Mouse (Mus musculus): ENCODE measurements around the gene Insig1. TPM values are rescaled to one million over a fixed set of nuclear protein-coding genes. Genes with fewer than 3 reads are reported as not detected.
A peak's percentile ranks its signal among the peaks of the same experiment; 100 is the strongest.

The Insig1 gene
- polyA plus RNA-seq, 1 experiment from 2014 or later = 117 TPM

DNA sequence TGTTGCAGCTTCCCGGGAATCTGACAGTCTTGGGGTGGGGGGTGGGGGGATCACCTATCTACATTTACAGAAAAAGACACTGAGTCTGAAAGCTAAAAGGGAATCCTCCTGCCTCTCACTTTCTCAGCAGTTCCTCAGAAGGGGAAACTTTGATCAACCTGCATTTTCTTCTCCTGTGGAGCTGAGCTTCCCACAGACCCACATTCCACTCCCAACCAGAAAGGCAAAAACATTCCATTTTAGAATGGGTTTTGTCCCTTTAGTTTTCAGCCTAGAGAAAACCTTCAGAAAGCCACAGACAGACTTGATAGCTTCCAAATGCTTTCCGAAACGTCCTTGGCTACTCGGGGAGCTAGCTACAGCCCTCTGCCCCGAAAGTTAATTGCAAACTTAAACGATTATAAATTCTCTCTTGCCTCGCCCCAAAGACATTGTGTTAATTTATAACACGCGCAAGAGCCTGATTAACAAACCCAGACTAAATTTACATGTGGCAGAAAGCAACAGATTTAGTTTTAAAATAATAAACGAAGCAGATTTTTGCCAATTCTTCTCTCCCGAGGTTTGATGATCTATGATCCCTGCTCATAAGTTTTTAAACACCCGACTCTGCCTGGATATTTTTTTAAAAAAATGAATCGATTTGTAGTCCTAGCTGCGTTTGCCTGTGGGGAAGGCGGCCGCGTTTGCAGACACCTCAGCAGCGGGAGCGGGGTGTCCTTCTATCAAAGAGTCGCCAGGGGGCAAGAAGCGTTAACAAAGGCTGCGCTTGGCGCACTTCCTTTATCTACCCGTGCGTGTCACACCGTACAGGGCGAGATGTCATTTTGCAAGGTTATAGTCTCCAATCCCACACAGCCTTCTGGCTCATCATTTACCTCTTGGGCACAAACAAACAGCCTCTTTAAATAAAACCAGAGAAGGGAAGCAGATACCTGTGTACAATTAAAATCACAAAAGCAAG, 51.6 kb downstream of the Insig1 start:
- H3K4me1 ChIP-seq = no peaks in the 10 kb centered on the region
- H3K9me3 ChIP-seq = no peaks in the 10 kb centered on the region
- no peak overlapping the region for H3K27ac ChIP-seq
- no peak overlapping the region for H3K4me2 ChIP-seq
- peaks cover 89% of the 10 kb centered on the region for H3K27me3 ChIP-seq (replicated peaks)
- ATAC-seq (ENCODE audit: insufficient read depth, low FRiP score, low read depth) = 0 out of 2 replicates have a peak, but pooled peaks have one; percentile 60
- H3K9ac ChIP-seq = no peak overlapping the region
- 1% methylated on average over 27 of the region's 27 CpGs for WGBS
- H3K36me3 ChIP-seq = no peaks in the 10 kb centered on the region
- no peak overlapping the region for H3K4me3 ChIP-seq (replicated peaks)

DNA sequence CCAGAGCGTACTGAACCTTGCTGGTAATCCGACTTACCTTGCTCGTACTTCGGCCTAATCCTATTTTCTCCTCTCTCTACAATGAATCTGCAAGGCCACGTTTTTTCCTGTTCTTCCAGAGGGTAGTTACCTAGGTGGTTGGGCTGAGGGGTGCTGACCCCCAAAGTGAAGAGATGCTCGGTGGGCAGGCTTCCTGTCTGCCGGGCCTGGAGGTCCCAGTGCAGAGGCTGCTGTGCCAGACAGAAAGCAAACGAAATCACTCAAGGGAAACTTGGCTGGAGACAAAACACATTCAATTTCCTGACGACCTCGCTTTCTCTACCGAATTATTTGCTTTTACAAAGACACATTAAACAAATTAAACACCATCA, 52.3 kb downstream of the Insig1 start:
- peaks cover 88% of the 10 kb centered on the region for H3K27me3 ChIP-seq (replicated peaks)
- H3K4me3 ChIP-seq (replicated peaks) = no peak overlapping the region
- no peak overlapping the region for H3K4me2 ChIP-seq

DNA sequence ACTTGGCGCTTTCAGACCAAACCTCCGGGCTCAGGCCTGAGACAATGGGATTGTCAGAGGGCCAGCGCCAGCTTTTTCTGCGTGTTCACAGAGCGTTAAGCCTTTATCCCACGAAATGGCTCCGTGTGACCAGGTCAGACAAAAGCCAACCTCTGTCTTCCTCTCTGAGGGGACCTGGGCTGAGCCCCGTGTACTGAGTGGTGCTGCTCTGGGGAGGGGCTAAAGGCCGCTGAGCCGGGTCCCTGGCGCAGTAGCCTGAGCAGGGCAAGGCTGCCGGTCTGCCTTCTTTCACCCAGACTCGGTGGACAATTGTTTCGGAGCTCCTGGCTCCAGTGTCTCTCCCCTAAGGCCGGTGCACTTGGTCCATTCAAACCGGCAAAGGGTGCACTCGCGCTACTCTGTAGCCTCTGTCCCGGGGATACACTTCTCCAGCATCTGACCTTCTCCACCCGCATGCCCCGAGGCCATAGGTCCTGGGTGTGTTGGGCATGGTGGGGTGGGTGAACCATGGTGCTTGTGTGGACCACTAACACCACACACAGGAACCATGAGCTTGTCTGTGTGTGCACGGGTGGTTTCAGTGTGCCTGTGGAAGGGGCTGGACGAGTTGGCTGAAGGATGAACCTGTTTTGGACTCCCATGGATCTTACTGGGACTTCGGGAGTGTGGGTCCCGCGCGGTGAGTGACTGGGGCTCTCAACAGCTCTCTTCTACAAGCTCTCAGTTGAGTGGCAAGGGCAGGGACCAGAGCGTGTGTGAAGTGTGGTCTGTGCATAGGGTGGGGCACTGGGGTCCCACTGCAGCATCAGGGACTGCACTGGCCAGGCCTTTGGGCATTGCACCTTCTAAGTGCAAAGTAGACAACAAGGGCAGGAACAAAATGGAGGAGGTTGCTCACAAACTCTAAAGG, 53.4 kb downstream of the Insig1 start:
- H3K36me3 ChIP-seq = no peaks in the 10 kb centered on the region
- no peaks in the 10 kb centered on the region for H3K4me1 ChIP-seq
- no peak overlapping the region for H3K4me2 ChIP-seq
- no peak overlapping the region for H3K4me3 ChIP-seq (replicated peaks)
- ATAC-seq (ENCODE audit: insufficient read depth, low FRiP score, low read depth) = no peak
- 3% methylated on average over 28 of the region's 28 CpGs for WGBS
- H3K27me3 ChIP-seq (replicated peaks) = peaks cover 87% of the 10 kb centered on the region
- no peak overlapping the region for H3K9ac ChIP-seq
- H3K27ac ChIP-seq = no peak overlapping the region
- H3K9me3 ChIP-seq = no peaks in the 10 kb centered on the region

More for the DNA sequence above, 52.3 kb downstream of the Insig1 start:
- 1% methylated on average over 11 of the region's 11 CpGs for WGBS
- Histone ChIP-seq H3K36me3 (no peaks in the 10 kb centered on the region), H3K4me1 (no peaks in the 10 kb centered on the region), H3K9me3 (no peaks in the 10 kb centered on the region), H3K9ac (no peak overlapping the region), H3K27ac (no peak overlapping the region)
- no peak for ATAC-seq (ENCODE audit: insufficient read depth, low FRiP score, low read depth)

Other genes with a start within 250 kb of the Insig1 start
- gene Htr5a, start 229.2 kb upstream of the Insig1 start, polyA plus RNA-seq (2015; fragmentation: Nextera tagmentation; extraction: Ambion mirVana) = 0.03 TPM in 1 of 2 replicates, not detected in the other
- gene En2, start 94.3 kb downstream of the Insig1 start, polyA plus RNA-seq (2015; fragmentation: Nextera tagmentation; extraction: Ambion mirVana) = not detected in 2 replicates
- gene Cnpy1, start 174.4 kb downstream of the Insig1 start, polyA plus RNA-seq (2015; fragmentation: Nextera tagmentation; extraction: Ambion mirVana) = 0.21 and 0.39 TPM in 2 replicates
- gene Rbm33, start 245.8 kb downstream of the Insig1 start, polyA plus RNA-seq (2015; fragmentation: Nextera tagmentation; extraction: Ambion mirVana) = 11.6 and 12.1 TPM in 2 replicates